Mouse (Mus musculus) urinary bladder, postnatal 14 days (tissue): ENCODE data around the gene Abhd17c.
"Not testable (repeated sequence)": the region's sequence is repeated elsewhere in the genome, so short reads cannot be mapped to it uniquely, and the experiment has no call there.

Source experiments
- DNase-seq: peaks from one replicate; pipeline ENCODE4 v3.0.0; 2021; ENCODE audit warnings: low spot score

Abhd17c gene

DNA sequence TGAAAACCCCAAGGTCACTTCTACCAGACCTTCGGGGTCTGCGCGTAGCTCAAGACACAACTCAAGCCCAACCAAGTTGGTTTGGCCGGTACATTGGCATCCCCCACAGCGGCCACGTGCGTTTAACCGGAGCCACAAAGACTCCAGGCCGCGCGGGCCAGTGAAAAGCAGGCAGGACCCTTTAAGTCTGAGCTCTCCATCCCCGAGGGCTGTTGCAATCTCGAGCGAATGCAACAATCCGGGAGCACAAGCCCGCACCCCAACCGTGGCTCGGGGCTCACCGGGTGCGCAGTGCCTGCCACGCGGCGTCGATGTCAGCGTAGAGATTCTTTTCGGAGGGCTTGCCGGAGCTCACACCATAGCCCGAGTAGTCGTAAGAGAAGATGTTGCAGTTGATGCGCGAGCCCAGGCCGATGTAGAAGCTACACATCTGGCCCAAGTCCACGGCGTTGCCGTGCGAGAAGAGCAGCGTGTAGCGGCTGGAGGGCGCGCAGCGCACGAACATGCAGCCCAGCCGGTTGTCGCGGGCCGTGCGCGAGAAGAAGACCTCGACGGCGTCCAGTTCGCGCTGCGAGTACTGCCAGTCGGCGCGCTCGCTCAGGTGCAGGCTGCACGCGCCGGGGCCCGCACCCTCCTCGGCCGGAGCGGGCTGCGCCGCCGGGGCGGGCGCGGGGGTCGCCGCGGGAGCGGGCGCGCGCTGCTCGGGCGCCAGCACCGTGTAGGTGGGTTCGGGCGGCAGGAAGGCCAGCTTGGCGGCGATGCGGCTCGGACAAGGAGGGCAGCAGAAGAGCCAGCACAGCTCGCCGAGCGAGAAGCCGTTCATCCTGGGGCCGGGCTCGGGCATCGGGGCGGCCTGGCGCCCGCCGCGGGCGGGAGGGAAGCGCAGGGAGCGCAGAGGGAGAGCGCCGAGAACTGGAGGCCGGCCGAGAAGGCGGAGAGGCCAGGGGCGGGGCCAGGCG is at the start of gene Abhd17c:
Abhd17c (minus strand) TSS at position 893 of the 959 bp plus-strand sequence.
- peak; percentile 57 for DNase-seq

DNA sequence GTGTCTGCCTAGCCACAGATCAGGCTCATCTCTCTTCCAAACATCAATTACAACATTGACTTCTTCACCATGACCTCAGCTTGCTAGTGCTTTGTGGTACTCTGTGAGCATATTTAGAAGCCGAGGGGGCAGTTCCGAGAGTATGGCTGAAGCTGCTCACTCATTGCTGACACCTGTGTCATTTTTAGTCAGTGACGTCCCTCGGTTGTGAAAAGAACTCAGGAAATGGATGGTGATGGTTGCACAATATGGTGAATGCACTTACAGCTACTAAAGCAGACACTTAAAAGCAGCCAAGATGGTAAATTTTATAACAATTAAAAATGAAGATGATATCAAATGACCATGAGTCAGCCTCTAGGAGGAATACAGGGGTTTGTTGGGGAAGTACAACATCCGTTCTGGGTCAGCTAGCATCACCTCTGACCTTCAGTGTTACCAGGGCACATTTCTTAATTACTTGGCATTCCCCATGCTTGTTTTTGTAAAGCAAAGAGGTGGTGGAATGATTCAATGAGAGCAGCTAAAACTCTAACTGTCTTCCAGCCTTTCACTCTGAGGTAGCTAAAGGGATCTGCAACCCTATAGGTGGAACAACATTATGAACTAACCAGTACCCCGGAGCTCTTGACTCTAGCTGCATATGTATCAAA is 45.6 kb upstream of the Abhd17c start:
- DNase-seq, result no peak

DNA sequence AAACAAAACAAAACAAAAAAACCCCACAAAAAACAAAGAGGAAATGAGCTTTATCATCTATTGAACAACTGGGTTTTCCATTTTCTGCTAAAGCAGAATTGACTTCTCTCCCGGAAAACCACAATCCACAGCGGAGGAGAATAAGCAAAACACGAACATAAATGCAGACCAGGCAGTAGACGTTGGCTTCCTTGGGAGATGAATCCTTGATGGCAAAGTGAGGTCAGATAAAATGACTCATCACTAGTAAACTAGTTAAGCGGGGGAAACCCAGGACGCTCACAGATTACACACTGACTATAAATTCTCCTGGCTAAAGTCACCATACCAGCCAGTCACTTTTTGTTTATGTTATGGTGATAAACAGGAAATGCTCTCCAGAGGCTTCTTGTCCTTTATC is 44.5 kb upstream of the Abhd17c start:
- DNase-seq, result no peak

DNA sequence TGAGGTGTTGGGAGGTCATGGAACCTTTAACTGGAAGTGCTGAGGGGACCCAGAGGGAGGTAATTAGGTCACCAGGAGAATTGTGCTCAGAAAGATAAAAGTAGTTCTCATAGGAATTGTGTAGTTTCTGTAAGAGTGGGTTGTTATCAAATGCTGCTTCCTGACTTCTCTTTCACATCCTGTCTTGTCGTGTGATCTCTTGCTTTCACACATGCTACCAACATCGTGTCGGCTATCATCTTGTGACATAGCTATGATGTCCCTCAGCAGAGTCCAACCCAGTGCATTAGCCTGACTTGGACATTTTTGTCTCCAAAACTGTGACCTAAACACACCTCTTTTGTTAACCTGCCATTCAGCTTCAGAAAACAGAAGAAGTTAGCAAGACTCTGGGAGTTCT is 40.6 kb upstream of the Abhd17c start:
- no peak for DNase-seq

GRCm38 (mm10) chr7:84191476-84191875 is 39.8 kb upstream of the Abhd17c start:
- DNase-seq, result no peak

DNA sequence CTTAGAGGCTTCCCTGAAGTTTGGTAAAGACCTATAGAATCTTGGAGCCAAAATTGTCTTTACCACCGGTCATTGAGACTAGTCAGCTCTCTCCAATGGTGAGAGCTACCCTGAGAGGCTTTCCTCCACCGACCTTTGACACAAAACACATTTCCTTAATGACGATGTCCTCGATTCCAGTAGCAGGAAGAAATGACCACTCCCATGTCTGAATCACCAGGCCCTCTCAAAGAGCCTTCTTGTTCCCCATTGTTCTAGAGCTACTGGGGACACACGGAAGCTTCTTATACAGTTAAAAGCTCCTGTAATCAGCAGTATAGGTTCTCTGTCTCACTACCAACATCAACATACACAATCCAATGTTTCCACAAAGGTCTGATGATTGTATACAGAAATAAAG is 36.5 kb upstream of the Abhd17c start:
- no peak for DNase-seq

GRCm38 (mm10) chr7:84185196-84185595 is 33.5 kb upstream of the Abhd17c start:
- DNase-seq, result no peak

GRCm38 (mm10) chr7:84184703-84185102 is 33.0 kb upstream of the Abhd17c start:
- no peak for DNase-seq

GRCm38 (mm10) chr7:84178809-84179208 is 27.1 kb upstream of the Abhd17c start:
- DNase-seq, result not testable (repeated sequence)

DNA sequence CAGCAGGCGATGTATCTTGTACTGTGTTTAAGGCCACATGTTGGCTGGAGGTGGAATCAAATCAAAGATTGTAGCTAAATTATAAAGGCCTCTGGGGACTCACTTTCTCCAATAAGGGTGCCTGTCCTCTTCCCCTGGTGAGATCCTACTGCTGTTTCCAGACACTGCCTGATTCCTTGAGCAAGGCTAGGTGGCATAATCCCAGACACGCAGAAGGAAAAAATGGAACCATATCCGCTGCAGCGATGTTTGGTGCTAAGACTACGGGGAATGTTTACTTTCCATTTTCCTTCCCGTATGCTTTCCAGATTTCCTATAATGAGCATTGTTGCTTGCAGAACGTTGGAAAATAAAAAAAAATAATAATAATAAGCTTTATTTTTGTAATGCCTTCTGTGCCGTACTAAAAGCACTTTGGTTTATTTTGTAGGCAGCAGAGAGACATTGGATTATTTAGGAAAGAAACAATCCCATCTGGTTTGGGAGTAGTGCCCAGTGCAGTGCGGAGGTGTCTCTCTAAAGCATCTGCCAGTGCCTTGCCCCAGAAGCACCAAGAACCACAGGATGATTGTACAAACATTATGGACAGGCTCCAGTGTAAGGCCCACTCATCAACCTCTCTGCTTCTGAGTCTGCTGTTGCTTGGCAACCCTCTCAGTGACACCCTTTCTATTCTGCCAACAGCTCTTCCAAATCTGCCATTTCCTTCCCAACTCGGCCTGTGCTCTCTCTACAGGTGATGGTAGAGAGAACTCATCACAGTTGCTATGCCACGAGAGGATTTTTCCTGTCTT is 23.2 kb upstream of the Abhd17c start:
- DNase-seq, result no peak

DNA sequence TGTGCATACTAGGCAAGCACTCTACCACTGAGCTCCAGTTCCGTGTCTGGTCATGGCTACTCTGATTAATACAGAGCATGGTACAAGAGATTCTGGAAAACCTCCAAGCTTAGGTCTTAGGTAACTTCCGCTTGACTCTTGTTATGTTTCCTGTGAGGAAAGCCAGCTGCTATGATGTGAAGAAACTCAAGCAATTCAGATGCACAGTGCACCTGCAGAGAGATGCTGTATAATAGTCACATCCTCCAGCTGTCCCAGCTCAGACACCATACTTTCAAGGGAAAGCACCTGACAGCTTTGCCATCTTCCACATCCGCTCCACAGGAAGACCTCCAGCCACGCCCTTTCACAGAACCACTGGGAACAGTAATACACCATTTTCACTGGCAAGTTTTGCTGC is 21.7 kb upstream of the Abhd17c start:
- DNase-seq, result no peak

- DNase-seq, result no peak
These were observed 19.6 kb upstream of the Abhd17c start for GRCm38 (mm10) chr7:84171177-84171787.

DNA sequence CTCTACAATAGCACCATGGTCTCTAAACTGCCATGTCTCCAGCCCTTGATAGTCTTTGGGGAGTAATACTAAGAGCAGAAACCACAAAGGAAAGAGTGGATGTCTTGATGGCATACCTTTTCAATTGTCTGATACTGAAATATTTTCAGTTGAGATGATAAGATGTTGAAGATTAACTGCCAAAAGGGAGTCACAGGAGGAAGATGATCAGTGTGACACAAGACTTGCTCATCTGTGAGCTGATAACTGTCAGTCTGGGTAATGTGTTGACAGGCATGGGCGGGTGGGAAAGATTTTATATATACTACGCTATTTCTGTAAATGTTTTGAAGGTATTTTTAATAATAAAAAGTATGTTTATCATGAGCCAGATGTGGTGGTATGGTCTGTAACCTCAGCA is 16.7 kb upstream of the Abhd17c start:
- no peak for DNase-seq

- no peak for DNase-seq
These were observed 15.2 kb upstream of the Abhd17c start for GRCm38 (mm10) chr7:84166721-84167419.

- no peak for DNase-seq
These were observed 14.3 kb upstream of the Abhd17c start for GRCm38 (mm10) chr7:84166007-84166406.

- no peak for DNase-seq
These were observed 13.6 kb upstream of the Abhd17c start for GRCm38 (mm10) chr7:84165288-84165687.

- DNase-seq, result no peak
These were observed 13.2 kb upstream of the Abhd17c start for GRCm38 (mm10) chr7:84164880-84165279.

GRCm38 (mm10) chr7:84164419-84164818 is 12.7 kb upstream of the Abhd17c start:
- no peak for DNase-seq

GRCm38 (mm10) chr7:84163585-84163984 is 11.9 kb upstream of the Abhd17c start:
- DNase-seq, result no peak

DNA sequence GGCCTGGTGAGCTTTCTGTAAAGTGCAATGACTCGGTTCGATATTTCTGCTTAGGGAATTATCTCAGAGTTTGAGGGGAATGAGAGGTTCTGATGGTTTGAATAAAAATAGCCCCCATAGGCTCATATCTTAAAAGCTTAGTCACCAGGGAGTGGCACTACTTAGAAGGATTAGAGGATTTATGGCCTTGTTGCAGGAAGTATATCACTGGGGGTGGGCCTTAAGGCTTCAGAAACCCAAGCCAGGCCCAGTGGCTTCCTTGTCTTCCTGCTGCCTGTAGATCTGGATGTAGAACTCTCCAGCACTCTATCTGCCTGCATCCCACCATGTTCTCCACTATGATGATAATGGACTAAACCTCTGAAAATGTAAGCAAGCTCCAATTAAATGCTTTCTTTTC is 7.7 kb upstream of the Abhd17c start:
- DNase-seq, result no peak

- DNase-seq, result no peak
These were observed 2.1 kb upstream of the Abhd17c start for GRCm38 (mm10) chr7:84153821-84154220.
